Mouse (Mus musculus): Measurements from ENCODE around the gene Echdc3.

DNA sequence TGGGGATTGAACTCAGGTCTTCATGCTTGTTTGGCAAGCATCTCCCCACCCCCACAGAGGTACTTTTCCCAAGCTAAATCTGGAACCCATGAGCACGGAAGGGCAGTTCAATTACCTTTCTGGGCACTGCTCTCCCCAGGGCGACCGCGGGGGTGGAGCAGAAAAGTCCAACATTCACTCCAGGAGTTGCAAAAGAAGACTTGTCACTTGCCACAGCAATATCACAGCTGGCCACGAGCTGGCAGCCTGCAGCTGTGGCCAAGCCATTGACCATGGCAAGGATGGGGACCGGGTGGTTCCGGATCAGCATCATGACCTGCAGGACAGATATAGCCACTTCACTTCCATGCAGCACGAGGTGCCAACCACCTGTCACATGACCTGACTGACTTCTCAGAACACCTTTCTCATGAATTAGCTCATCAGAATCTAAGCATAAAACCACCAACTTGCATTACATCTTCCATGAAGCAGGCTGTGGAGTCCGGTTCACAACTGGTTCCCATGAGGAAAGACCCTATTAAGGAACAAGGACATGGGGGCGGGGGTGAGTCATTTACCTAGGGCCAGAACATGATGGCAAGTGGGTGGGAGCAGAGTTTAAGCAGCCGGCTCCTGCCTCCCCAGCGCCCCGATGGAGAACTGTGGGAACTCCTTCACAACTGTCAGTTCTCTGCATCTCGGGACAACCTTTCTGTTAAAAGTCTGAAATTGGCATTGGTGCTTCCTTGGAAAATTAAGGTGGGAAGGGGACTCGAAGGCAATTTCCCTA lies 17.2 kb downstream of the Echdc3 start:
- TF ChIP-seq GATA1 (IDR thresholded peaks at IDR 0.05; ENCODE audit: borderline replicate concordance, low read length) (no peak), FLI1 (IDR thresholded peaks at IDR 0.05; ENCODE audit: low read length) (no peak)
